Mouse (Mus musculus) neural tube, embryonic 15.5 days (tissue): ENCODE measurements at regions not wholly inside any gene's neighbourhood (a gene's known extent, or its start where the extent isn't known, plus 50 kb on each side); places are given as distances from the start of the nearest gene placed in this dataset.

Experiments
- ATAC-seq: fragments of 200-750 bp; cut with Nextera tagmentation; 2 replicates; pipeline ENCODE4 v1.8.0; 2017; ENCODE audit warnings: mild to moderate bottlenecking, moderate TSS enrichment, moderate library complexity; ENCODE audit not compliant: low FRiP score
- H3K27ac ChIP-seq: fragments of 300-500 bp; sonication (generic); replicated peaks from 2 replicates; pipeline ENCODE4 v1.5.1; 2015; ENCODE audit warnings: mild to moderate bottlenecking, inconsistent platforms
- H3K27me3 ChIP-seq: fragments of 300-500 bp; sonication (generic); replicated peaks from 2 replicates; pipeline ENCODE4 v1.6.1; 2015; ENCODE audit warnings: inconsistent platforms
- H3K36me3 ChIP-seq: fragments of 300-500 bp; sonication (generic); 2 replicates; pipeline ENCODE4 v1.6.1; 2015; ENCODE audit warnings: inconsistent platforms
- H3K4me1 ChIP-seq: fragments of 300-500 bp; sonication (generic); 2 replicates; pipeline ENCODE4 v1.6.1; 2015; ENCODE audit warnings: inconsistent platforms
- H3K4me2 ChIP-seq: fragments of 300-500 bp; sonication (generic); 2 replicates; pipeline ENCODE4 v1.6.1; 2015; ENCODE audit warnings: inconsistent platforms, mild to moderate bottlenecking, moderate library complexity
- H3K4me3 ChIP-seq: fragments of 300-500 bp; sonication (generic); replicated peaks from 2 replicates; pipeline ENCODE4 v1.5.1; 2015; ENCODE audit warnings: mild to moderate bottlenecking, inconsistent platforms
- H3K9ac ChIP-seq: fragments of 300-500 bp; sonication (generic); replicated peaks from 2 replicates; pipeline ENCODE4 v1.6.1; 2015; ENCODE audit warnings: mild to moderate bottlenecking, inconsistent platforms
- H3K9me3 ChIP-seq: fragments of 300-500 bp; sonication (generic); replicated peaks from 2 replicates; pipeline ENCODE4 v1.6.1; 2016; ENCODE audit warnings: inconsistent platforms
- WGBS: fragments of 180-500 bp; shearing (Covaris S2); methylation state at CpG from one replicate; pipeline ENCODE4 v1.1.7; 2015; ENCODE audit warnings: mixed read lengths; 5-methylcytosine and 5-hydroxymethylcytosine counted together

DNA sequence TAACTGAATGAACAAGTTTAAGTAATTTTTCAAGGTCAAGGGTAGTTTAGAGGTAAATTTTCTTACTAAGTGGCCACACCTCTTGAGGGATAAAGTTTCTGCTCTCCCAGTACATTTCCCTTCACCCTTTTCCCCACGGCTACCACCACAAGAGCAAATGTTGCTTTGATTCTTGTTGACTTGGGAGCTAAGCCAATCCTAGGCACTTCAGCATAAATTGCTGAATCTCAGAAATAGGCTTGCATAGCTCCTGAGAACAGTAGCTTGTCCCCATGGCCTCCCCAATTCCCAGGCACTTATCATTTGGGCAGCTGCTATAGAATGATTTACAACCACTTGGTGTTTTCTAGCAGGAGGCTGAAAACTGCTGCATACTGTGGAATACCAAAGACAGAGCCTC is 510.1 kb downstream of the Grin2a start:
- Histone ChIP-seq H3K9me3 (no peaks in the 10 kb centered on the region), H3K27me3 (no peaks in the 10 kb centered on the region), H3K9ac (no peak overlapping the region), H3K4me2 (no peak overlapping the region), H3K36me3 (no peaks in the 10 kb centered on the region), H3K4me1 (no peaks in the 10 kb centered on the region), H3K27ac (no peak overlapping the region), H3K4me3 (no peak overlapping the region)
- no peak for ATAC-seq
- WGBS: 72% methylated on average over 1 of the region's 1 CpGs

DNA sequence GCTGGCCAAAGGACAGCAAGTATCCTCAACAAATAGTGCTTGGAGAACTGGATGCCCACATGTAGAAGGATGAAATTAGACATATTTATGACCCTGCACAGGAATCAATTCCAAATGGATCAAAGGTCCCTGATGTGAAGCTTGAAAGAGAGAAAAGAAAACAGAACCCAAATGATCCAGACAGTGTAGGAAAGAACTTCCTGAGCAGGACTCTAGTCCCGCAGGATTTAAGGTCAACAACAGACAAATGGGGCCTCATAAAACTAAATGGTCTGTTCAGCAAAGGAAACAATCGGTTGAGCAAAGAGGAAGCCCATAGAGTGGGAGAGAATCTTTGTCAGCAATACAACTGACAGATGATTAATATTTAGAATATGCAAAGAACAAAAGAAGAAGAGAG is 497.1 kb downstream of the Grin2a start:
- no peak overlapping the region for H3K4me2 ChIP-seq
- no peaks in the 10 kb centered on the region for H3K36me3 ChIP-seq
- peaks cover 5% of the 10 kb centered on the region; the same call in 1 of the 2 replicates for H3K4me1 ChIP-seq
- no peak overlapping the region for H3K9ac ChIP-seq
- H3K9me3 ChIP-seq: no peaks in the 10 kb centered on the region
- H3K4me3 ChIP-seq: no peak overlapping the region
- no peak for ATAC-seq
- no peaks in the 10 kb centered on the region for H3K27me3 ChIP-seq
- 10% methylated on average over 2 of the region's 2 CpGs for WGBS
- H3K27ac ChIP-seq: no peak overlapping the region

DNA sequence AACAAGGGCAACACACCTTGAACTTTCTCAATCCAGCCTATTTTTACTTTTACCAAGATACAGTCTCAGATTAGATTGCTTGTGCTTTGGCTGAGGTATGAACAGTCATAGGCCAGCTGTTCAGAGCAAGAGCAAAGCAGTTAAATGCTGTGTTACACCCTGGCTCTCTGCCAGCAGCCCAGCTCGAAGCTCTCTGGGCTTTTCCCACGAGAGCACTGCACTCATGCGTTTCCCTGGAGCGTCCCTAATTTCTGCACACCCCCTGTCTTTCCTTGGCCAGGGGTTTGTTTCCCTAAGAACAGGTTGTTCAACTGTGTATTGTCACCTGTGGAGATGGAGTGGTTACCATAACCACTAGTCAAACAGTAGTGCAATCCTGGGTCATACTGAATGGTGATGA is 493.6 kb downstream of the Grin2a start:
- H3K36me3 ChIP-seq: no peaks in the 10 kb centered on the region
- H3K4me2 ChIP-seq: no peak overlapping the region
- H3K9me3 ChIP-seq: no peaks in the 10 kb centered on the region
- H3K9ac ChIP-seq: no peak overlapping the region
- H3K27me3 ChIP-seq: no peaks in the 10 kb centered on the region
- WGBS: 14% methylated on average over 4 of the region's 4 CpGs
- H3K27ac ChIP-seq: no peak overlapping the region
- H3K4me1 ChIP-seq: peaks cover 5% of the 10 kb centered on the region; the same call in 1 of the 2 replicates
- H3K4me3 ChIP-seq: no peak overlapping the region
- ATAC-seq: peak; percentile 31

DNA sequence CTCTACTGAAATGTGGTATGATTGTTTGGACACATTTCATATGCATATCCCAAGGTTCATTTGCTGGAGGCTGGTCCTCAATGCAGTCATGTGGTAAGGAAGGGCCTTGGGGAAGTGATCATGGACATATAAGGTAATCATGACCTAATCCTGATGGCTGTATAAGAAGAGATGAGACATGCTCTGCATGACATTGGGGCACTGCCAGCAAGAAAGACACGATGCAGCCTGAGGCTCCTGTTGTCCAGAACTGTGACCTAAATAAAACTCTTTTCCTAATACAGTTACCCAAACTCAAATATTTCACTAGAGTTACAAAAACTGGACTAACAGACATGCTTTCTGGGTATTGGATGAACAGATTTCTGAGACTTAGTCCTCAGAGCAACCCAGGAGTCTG is 485.7 kb downstream of the Grin2a start:
- no peak overlapping the region for H3K9ac ChIP-seq
- no peaks in the 10 kb centered on the region for H3K4me1 ChIP-seq
- no peaks in the 10 kb centered on the region for H3K9me3 ChIP-seq
- no peak overlapping the region for H3K4me3 ChIP-seq
- no peaks in the 10 kb centered on the region for H3K27me3 ChIP-seq
- 93% methylated on average over 1 of the region's 1 CpGs for WGBS
- H3K36me3 ChIP-seq: no peaks in the 10 kb centered on the region
- no peak overlapping the region for H3K4me2 ChIP-seq
- H3K27ac ChIP-seq: no peak overlapping the region
- ATAC-seq: no peak

DNA sequence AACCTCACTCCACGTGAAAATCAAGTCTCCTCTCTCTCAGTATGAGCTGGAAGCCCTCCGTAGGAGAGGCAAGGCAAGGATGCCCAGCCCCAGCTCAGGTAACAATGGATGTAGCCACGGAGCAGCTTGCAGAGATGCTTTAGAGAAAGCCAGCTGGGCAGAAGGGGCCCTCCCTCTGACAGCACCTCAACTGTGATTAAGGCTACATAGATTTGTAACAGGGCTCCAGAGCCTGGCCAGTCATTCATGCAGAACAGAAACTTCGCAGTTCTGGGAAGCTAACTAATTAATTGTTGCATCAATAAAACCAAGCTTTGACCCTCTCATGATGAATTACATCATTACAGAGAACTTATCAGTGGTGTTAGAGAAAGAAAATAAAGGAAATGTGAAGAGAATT is 480.8 kb downstream of the Grin2a start:
- no peaks in the 10 kb centered on the region for H3K4me1 ChIP-seq
- H3K27ac ChIP-seq: no peak overlapping the region
- H3K27me3 ChIP-seq: no peaks in the 10 kb centered on the region
- no peak for ATAC-seq
- H3K9ac ChIP-seq: no peak overlapping the region
- no peak overlapping the region for H3K4me3 ChIP-seq
- no peaks in the 10 kb centered on the region for H3K36me3 ChIP-seq
- 51% methylated on average over 4 of the region's 4 CpGs for WGBS
- H3K9me3 ChIP-seq: no peaks in the 10 kb centered on the region
- H3K4me2 ChIP-seq: no peak overlapping the region
